Mouse (Mus musculus): ENCODE results near the gene Ncbp1.

GRCm38 (mm10) chr4:46117536-46117935, 20.9 kb upstream of the Ncbp1 start:
- no peak for TF ChIP-seq POLR2A (IDR thresholded peaks at IDR 0.05; ENCODE audit: low read depth, low read length)
- TF ChIP-seq CTCF (IDR thresholded peaks at IDR 0.05; ENCODE audit: extremely low read depth, insufficient read depth, insufficient read length, insufficient replicate concordance): no peak
